Mouse (Mus musculus): ENCODE measurements around the gene Szrd1.

Gene Szrd1

DNA sequence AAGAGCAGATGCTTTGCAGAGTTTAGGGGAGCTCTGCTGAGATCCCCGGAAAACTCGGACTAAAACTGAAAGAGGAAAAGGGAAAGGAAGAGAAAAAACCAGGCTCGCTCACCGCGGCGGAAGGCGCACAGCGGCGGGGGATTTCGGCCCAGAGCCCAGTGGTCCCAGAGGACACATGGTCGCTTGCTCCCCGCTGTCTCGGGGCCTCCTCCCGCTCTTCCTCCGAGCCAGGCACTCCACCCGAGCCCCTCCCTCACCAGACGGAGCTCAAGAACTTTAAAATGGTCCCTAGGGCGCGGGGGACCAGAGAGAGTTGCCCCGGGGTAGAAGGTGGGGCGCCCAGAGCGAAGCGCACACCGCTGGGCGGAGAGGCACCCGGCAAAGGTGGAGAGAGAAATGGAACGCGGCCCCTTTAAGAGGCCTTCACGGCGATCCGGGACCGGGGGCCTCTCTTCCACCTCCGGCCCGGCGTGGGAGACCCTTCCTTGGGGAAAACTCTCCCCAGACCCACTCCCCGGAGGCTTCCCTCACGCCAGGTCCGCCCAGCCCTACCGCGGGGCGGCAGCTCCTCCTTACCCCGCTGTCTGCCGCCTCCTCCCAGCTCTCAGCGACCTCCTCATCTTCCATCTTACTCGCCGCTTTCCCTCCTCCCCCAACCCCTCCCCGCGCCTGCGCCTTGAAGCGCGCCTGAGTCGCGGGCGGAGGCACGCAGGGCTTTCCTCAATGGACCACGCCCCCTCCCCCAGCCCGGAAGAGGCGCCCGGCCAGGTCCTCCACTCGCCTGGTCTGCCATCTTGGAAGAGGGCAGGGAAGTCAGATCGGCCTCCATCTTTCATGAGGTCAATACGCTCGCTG, at the start of gene Szrd1:
Gene Szrd1 (minus strand): TSS at position 660 of the 855 bp plus-strand sequence.
- peak; percentile 99 to 100 for DNase-seq

DNA sequence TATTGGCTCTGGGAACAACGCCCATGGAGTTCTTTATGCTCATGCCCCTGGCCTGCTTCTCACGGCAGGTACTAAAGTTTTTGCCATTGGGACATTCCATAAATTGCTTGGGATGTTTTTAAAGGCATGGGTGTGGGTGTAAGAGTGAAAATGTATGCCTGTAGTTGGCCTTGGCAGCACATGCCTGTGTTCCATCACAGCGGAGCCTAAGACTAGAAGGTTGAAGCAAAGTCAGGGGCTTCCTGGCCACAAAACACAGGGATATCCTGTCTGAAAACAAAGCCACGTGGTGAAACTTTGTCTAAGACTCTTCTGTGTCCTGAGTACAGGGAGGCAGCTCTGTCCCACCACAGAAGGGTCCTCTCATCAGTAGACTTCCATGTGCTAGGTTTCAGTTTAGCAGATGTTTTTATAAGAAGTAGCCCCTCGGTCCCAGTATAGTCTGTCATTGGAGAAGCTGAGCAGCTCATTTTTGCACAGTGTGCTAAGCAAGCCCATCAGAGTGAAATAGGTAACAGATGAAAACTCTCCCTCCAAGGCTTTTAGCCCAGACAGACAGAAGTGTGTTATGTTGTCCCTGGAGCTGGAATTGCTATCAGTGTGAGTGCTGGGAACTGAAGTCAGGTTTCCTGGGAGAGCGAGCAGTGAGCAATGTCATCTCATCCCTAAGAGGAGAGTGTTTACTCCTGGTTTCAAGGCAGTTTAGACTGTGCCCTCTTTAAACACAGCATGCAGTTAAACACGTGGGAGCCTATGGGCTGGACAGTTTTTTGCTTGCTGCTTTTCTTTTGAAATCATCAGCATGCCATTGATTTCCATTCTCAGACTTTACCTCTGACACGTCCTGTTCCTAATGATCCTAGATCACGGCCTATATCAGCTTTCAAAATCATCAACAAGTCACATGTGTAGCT, 47.6 kb upstream of the Szrd1 start:
- no peak for DNase-seq

DNA sequence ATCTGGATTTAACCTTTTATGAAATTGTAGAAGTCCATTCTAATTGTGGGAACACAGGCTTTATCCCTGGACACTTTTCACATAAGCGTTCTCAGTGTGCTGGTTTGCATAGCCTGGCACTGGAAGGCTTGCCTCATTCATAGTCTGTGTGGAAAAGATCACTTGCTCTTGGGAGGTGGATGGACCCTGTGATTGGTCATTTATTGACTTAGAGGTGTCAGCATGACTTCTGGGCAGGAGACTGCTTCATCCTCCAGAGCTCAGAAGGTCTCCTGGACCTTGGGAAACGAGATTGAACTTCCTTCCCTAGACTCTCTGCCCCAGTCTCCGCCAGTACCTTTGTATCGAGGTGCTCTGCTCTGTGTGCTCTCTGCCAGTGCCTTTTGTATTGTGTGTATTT, 44.9 kb upstream of the Szrd1 start:
- DNase-seq, result no peak

DNA sequence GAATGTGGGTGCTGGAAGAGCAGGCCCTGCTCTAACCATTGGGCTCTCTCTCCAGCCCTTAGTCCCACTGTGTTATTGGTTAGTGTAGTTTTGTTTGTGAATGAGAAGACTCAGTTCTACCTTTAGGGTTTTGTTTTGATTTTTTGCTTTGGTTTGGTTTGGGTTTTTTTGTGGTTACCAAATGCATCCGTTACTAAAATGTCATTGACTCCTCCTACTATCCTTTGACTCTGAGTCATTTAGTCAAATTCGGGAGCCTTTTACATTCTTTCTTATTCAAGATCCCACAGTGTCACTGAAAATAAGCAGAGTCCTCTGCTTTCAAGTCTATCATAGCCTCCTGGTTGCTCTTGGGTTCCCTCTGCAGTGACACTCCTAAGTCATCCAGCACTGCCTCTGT, 44.4 kb upstream of the Szrd1 start:
- no peak for DNase-seq

DNA sequence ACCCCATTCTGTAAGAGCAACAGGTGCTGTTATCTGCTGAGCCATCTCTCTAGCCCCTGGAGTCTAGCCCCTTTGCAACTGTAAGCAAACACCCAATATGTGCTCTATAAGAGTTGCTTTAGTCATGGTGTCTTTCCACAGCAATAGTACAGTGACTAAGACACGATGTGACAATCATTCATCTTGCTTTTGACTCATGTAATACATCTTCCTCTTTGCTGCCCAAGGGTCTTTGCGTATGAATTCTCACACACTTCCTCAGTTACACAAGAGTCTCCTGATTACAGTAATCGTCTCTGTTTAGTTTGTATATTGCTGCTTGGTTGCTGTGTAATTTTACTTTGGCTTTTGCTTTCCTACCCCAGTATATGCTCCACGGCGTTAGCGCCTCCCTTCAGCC, 42.4 kb upstream of the Szrd1 start:
- DNase-seq, result no peak

DNA sequence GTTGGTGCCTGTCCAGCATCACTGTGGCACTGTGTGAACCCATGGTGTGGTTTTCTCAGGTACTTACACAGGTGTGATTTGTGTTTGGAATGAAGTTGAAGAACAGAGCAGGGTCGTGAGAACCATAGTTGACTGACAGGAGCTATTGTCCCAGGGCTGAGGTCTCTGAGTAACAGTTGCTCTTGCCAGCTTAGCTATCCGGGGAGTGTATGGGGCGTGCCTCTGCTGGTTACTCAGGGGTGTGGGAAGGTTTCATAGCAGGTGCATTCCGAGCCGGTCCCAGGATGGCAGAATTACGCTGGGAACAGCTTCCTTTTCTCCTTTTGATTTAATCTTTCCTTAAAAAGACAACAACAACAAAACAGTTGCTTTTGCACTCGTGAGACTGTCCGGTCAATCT, 41.3 kb upstream of the Szrd1 start:
- no peak for DNase-seq

DNA sequence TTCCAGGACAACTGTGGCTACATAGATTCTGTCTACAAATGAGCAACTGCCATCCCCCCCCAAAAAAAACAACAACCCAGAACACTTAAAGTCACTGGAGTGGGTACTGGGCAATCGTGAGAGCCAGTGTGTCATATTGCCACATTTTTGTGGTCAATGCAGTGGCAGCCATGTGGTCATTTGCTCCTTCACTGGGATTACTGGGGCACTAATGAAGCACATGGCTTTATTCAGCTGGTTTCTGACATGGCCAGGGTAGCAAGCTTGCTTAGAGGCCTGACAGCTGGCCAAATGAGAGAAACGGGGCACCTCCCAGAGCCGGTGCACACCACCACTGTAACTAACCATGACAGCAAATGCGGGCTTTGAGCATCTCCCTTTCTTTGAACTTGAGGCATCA, 38.9 kb upstream of the Szrd1 start:
- no peak for DNase-seq

DNA sequence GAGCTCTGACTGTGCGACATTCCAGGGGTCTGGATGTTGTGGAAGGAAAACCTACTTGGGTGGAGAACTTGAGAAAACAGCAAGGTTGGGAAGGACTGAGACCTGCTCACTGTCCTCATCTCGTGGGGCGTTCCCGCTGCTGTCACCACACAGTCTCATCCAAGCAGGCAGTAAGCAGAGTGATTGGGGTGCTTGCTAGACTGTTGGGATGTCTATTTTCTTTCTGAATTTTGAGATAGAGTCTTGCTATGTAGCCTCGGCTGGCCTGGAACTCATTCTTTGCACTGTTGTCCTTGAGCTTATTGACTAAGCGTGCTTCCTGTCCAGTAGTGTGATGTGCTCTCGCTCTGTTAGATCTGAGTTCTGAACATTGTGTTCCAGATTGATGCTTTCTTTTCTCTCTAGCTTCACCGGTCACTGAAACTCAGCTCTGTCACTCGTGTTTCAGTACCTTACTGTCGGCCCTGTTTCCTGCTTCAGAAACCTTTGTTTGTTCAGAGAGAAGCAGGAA, 36.8 kb upstream of the Szrd1 start:
- no peak for DNase-seq

DNA sequence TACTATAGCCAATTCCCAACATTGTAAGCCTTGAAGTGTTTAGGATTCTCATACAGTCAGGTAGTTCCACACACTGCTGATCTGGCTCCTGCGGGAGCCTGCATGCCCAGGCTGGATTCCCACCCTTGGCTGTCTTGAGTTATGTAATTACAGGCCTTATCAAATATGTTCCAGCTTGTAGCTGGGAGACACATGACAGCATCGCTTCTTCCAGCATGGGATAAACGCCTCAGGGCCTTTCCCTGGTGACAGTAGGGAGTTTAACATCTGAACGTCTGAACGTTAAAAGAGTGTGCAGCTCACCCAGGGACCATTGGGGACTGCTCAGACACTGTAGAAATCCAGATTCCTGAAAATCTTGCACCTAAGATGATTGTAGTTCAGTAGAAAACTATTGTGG, 36.2 kb upstream of the Szrd1 start:
- DNase-seq, result no peak

DNA sequence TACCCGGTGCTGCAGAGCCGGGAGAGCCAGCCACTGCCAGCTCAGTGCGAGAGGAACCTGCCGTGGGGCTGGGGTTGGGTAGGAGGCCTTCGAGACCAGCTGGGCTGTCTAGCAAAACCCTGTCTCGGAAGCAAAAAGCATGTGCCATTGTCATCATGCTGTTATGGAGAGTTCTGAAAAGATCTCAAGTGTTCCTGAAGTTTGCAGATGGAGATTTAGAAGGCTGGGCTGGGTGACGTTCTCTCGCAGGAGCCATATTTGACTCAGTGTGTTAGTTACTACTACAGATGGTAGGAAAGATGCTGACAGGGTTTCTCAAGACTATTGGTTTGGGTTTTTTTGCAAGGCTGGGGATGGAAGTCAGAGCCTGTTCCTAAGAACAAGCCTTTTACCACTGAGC, 32.5 kb upstream of the Szrd1 start:
- DNase-seq, result no peak

DNA sequence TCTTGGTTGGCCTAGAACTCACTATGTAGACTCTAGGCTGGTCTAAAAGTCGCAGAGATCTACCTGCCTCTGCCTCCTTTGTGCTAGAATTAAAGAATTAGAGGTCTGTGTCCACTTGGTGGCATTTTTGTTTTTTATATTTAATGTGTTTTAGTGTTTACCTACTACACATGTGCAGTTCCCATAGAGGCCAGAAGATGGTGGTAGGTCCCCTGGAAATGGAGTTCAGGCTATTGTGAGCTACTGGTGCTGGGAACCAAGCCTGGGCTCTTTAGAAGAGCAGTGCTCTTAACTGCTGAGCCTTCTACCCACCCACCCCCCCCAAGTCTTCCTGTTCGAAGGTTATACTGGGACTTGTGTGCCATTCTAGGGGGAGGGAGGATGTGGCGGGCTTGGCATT, 27.6 kb upstream of the Szrd1 start:
- no peak for DNase-seq

DNA sequence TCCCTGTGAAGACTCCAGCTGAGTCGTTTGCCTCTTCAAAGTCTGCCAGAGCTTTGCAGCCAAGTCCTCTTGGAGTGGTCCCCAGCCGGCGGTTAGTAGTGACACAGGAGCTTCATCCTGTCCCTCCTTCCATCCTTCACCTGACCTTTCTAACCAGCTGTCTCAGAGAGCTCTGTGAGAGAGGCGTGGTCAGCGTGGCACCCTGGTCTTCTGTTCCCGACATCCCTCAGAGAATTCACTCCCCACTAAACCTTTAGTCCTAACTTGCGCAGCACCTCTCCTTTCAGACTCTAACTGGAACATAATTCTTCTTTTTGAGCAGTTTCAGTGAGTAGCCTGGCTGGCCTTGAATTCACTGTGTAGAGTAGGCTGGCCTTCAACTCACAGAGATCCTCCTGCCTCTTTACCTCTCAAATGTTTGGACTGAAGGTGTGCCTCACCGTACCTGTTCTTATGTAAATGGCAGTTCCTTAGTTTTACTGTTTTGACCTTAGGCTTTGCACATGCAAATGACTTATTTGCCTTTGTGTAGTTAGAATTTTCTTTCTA, 26.2 kb upstream of the Szrd1 start:
- DNase-seq, result no peak

DNA sequence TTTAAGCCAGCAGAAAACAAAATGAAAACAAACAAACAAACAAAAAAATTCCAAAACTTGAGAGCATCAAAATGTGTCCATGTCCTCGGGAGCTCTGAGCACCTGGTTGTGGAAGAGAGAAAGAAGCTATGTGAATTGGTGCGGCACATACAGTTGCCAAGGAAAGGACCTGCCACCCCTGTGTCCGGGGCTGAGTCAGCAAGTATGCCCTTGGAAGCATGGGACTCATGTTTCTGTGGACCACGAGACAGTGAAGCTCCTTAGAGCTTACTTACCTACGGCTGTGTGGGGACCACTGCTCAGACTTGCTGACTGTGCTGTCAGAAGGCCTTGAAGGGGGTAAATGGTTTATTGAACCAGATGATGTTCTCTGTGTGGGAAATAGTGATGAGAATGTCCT, 24.2 kb upstream of the Szrd1 start:
- no peak for DNase-seq

DNA sequence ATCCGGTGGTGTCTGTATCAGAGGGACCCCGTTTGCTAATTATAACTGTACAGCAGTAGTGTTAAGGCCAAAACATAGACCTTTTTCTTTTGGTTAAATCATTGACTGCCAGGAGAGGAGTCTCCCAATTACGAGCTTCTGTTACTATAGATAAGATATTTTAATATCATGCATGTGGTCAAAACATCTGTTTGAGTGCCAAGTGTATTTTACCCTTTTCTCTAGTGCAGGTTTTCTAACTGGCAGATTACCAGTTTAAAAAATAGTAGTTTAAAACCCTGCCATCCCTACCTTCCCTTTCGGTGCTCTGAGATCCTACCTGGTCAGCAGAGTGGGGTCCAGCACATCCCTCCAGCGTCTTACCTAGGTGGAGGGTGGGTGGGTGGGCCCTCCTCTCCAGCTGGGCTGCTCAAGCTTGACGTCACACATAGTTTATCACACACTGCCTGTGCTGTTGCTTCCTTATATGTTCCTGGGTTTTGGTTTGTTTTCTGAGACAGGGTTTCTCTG, 22.2 kb upstream of the Szrd1 start:
- DNase-seq, result no peak

DNA sequence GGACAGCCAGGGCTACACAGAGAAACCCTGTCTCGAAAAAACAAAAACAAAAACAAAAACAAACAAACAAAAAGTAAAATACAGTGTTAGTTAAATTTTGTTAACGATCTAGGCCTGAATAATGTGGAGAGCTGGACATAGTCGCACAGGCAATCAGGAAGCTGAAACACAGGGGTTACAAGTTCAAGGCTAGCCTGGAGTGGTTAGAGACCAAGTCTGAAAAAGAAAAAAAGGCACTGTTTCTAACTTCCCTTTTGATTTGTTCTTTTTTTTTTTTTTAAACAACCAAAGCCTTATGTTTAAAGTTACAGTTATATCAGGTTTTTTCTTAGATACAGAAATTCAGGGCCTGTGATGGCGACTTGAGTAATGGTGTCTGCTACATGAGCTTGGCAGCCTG, 20.6 kb upstream of the Szrd1 start:
- no peak for DNase-seq

DNA sequence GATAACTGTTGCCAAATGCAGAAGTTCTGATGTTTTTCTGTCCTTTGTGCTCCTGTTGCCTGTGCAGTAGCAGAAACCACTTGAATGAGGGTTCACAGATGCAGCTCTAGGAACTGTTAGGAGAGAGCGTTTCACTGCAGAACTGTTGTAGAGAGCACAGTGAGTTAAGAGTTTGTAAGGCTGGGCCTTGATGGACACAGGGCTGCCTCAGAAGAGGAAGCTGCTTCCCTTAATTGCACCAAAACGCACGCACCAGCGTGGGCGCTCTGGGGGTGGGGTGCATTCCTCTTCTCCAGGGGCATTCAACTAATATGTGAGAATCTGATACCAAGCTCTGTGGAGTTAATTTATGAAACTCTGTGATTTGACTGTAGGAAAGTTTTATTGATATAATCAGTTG, 20.1 kb upstream of the Szrd1 start:
- DNase-seq, result no peak

DNA sequence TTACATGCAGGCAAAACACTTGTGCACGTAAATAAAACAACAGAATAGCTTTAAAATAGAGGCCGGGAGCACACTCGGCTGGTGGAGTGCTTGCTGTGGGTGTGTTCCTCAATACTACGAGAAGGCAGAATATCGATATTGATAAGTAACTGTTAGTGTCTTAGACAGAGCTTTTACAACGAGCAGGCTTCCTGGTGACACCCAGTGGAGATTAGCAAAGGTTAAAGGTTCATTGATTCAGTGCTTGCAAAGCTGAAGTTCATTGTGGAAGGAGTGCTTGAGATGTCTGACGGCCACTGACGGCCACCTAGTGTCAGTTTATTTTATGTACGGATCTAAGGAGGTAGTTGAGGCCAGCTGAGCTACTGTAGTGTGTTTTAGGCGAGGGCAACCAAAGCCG, 19.5 kb upstream of the Szrd1 start:
- no peak for DNase-seq

DNA sequence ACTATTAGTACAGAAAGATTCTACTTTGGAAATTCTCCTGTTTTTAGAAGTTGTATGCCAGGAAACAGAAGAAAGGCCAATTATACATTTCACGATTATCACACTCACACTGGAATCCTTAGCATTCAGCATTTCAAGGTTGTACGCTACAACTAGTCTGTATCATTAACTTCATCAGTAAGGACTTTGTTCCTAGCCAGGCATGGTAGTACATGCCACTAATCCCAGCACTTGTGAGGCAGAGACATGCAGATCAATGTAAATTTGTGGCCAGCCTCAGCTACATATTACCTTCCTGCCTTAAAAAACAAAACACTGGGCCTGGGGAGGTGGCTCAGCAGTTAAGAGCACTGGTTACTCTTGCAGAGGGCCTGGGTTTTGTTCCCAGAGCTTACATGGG, 19.0 kb upstream of the Szrd1 start:
- DNase-seq, result no peak

DNA sequence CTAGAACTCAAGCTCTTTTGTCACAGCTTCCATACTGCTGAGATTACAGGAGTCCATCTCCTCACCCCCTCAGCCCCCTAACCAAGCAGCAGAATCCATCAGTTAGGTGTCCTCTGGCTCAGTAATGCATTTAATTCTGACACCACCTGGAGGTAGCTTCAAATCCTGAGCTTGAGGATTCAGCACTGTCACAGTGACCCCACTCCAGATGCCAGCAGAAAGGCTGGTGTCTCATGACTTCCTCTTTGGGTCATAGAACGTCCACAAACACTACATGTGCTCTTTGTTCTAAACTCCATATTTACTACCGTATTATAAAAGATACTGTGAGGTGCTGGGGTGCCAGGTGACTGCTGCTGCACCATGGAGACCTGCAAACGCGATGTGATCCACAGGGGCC, 17.9 kb upstream of the Szrd1 start:
- no peak for DNase-seq

DNA sequence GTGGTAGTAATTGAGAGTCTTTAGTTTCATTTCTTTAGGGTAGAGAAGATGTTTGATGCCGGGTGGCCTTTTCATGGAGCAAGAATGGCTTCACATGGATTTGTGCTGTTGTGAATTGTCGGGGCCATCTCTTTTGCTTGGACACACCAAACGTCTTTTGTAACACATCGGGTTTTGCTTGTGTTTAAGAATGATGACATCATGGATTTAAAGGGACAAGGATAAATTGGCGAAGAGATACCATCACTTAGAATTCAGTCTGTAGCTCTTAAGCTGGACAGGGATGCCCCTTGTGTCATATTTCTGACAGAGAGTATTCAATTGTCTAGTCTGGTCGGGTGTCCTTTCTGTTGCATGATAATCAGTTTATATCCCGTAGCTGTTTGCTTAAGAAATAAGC, 9.5 kb upstream of the Szrd1 start:
- DNase-seq, result no peak

DNA sequence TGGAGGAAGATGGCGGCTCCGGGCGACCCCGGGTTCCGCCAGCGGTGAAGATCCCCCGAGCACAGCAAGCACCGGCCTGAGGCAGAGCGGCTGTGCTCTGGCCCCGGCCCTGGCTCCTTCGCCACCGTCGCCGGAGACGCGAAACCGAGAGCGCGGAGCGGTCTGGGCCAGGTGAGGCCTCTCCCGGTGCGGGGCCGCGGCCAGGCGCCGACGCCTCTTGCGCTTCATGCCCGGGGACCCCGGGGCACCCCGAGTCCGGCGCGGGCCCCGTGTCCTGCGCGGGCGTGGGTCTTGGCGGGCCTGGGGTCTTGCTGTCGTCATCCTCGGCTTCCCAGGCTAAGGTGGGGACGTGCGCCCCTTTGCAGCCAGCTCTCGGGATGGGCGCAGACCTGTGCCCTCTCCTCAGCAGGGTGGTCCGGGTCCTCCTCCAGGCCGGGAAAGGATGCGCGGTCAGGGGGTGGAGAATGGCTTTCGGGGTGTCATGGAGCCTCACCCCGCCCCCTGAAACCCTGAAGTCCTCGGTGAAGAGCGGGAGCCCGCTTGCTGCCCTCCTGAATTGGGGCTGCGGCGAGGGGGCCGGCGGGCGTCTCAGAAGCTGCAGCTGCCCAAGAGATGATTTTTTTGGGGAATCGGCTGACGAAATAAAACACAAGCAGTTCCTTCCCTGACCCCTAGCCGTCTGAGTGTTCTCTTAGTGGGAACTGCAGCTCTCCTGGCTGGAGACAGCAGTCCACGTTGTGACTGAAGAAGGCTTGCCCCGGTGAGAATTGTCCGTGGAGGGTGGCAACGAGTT, 8.6 kb upstream of the Szrd1 start:
- DNase-seq, result peak; percentile 35 to 56
